Mouse (Mus musculus) gastrocnemius, adult 8-10 months (tissue): ENCODE results near the gene March6. TPM values are rescaled to one million over a fixed set of nuclear protein-coding genes. Genes with fewer than 3 reads are reported as not detected.
A peak's percentile ranks its signal among the peaks of the same experiment; 100 is the strongest.

Source experiments
- DNase-seq, 2 experiments: peaks; one replicate each; pipeline ENCODE4 v3.0.0; 2022; ENCODE audit warnings: low spot score in 2 of 2
- total RNA-seq, 4 experiments: library from RNA; stranded (reverse); gene quantifications; 2 replicates each; pipeline ENCODE4 v1.2.4; 2022

March6 gene
- total RNA-seq, 4 experiments from 2014 or later: 142 to 173 (median 149) TPM

- no peak for DNase-seq
Measured at GRCm38 (mm10) chr15:31542013-31542958, 11.4 kb upstream of the March6 start.

GRCm38 (mm10) chr15:31540513-31540802 is 9.6 kb upstream of the March6 start:
- DNase-seq: no peak

- DNase-seq: no peak
Measured at GRCm38 (mm10) chr15:31539643-31540512, 9.0 kb upstream of the March6 start.

- no peak for DNase-seq
Measured at GRCm38 (mm10) chr15:31538346-31538745, 7.5 kb upstream of the March6 start.

- no peak for DNase-seq
Measured at GRCm38 (mm10) chr15:31537706-31538105, 6.9 kb upstream of the March6 start.

GRCm38 (mm10) chr15:31536051-31536737 is 5.3 kb upstream of the March6 start:
- DNase-seq: no peak

- no peak for DNase-seq
Measured at GRCm38 (mm10) chr15:31535259-31535855, 4.5 kb upstream of the March6 start.

- DNase-seq: no peak
Measured at GRCm38 (mm10) chr15:31534421-31535258, 3.8 kb upstream of the March6 start.

- no peak for DNase-seq
Measured at GRCm38 (mm10) chr15:31533529-31533928, 2.7 kb upstream of the March6 start.

GRCm38 (mm10) chr15:31532331-31533021 is 1.6 kb upstream of the March6 start:
- DNase-seq: no peak

GRCm38 (mm10) chr15:31531446-31532330 is 835 bp upstream of the March6 start:
- no peak for DNase-seq

GRCm38 (mm10) chr15:31529811-31530658 is 818 bp downstream of the March6 start:
- peak in 1 of 2 experiments; percentile 16 for DNase-seq

GRCm38 (mm10) chr15:31529103-31529502 is 1.8 kb downstream of the March6 start:
- no peak for DNase-seq

GRCm38 (mm10) chr15:31528477-31528876 is 2.4 kb downstream of the March6 start:
- DNase-seq: no peak

GRCm38 (mm10) chr15:31526463-31526862 is 4.4 kb downstream of the March6 start:
- DNase-seq: no peak

- no peak for DNase-seq
Measured at GRCm38 (mm10) chr15:31519000-31519399, 11.9 kb downstream of the March6 start.

GRCm38 (mm10) chr15:31518371-31518770 is 12.5 kb downstream of the March6 start:
- no peak for DNase-seq

GRCm38 (mm10) chr15:31517186-31517585 is 13.7 kb downstream of the March6 start:
- DNase-seq: no peak
